Mouse (Mus musculus): Measurements from ENCODE around the gene Ppp2r1b. TPM values are rescaled to one million over a fixed set of nuclear protein-coding genes. Genes with fewer than 3 reads are reported as not detected.

The Ppp2r1b gene
- total and polyA plus RNA-seq, 2 experiments: 5.2 to 10.8 TPM

GRCm38 (mm10) chr9:50861119-50861839 lies 16.2 kb downstream of the Ppp2r1b start:
- DNase-seq (ENCODE audit: extremely low read depth, low read depth, low spot score): no peak
- Histone ChIP-seq H3K27ac (replicated peaks; ENCODE audit: insufficient read depth, low read depth, low read length) (no peak overlapping the region), H3K27me3 (ENCODE audit: control insufficient read depth, insufficient read depth, low read length) (no peaks in the 10 kb centered on the region), H3K36me3 (ENCODE audit: control insufficient read depth, insufficient read depth, low read length) (peaks cover 21% of the 10 kb centered on the region), H3K4me1 (ENCODE audit: control insufficient read depth, insufficient read depth, low read length) (no peaks in the 10 kb centered on the region), H3K79me2 (ENCODE audit: control insufficient read depth, insufficient read depth, low read length) (peaks cover 5% of the 10 kb centered on the region; the same call in 1 of the 2 replicates), H3K4me3 (ENCODE audit: insufficient read depth, low read depth, low read length) (no peak overlapping the region), H3K9ac (ENCODE audit: low read depth, low read length) (no peak overlapping the region)
- TF ChIP-seq CTCF (IDR thresholded peaks at IDR 0.05; ENCODE audit: low read depth, low read length) (no peak), POLR2A (IDR thresholded peaks at IDR 0.05; ENCODE audit: extremely low read depth, insufficient read depth, low read length) (no peak)
- 94% methylated on average over 18 of the region's 18 CpGs for WGBS

GRCm38 (mm10) chr9:50863824-50864223 lies 18.7 kb downstream of the Ppp2r1b start:
- Histone ChIP-seq H3K27me3 (ENCODE audit: control insufficient read depth, insufficient read depth, low read length) (no peaks in the 10 kb centered on the region), H3K79me2 (ENCODE audit: control insufficient read depth, insufficient read depth, low read length) (no peaks in the 10 kb centered on the region), H3K27ac (replicated peaks; ENCODE audit: insufficient read depth, low read depth, low read length) (no peak overlapping the region), H3K9ac (ENCODE audit: low read depth, low read length) (no peak overlapping the region), H3K36me3 (ENCODE audit: control insufficient read depth, insufficient read depth, low read length) (peaks cover 31% of the 10 kb centered on the region), H3K4me3 (ENCODE audit: insufficient read depth, low read depth, low read length) (no peak overlapping the region), H3K4me1 (ENCODE audit: control insufficient read depth, insufficient read depth, low read length) (no peaks in the 10 kb centered on the region)
- 80% methylated on average over 4 of the region's 4 CpGs for WGBS
- no peak for DNase-seq (ENCODE audit: extremely low read depth, low read depth, low spot score)
- TF ChIP-seq CTCF (IDR thresholded peaks at IDR 0.05; ENCODE audit: low read depth, low read length): no peak
- no peak for TF ChIP-seq POLR2A (IDR thresholded peaks at IDR 0.05; ENCODE audit: extremely low read depth, insufficient read depth, low read length)

GRCm38 (mm10) chr9:50864877-50865276 lies 19.8 kb downstream of the Ppp2r1b start:
- peaks cover 32% of the 10 kb centered on the region for H3K36me3 ChIP-seq (ENCODE audit: control insufficient read depth, insufficient read depth, low read length)
- no peaks in the 10 kb centered on the region for H3K27me3 ChIP-seq (ENCODE audit: control insufficient read depth, insufficient read depth, low read length)
- whole genome bisulfite sequencing: 90% methylated on average over 5 of the region's 5 CpGs
- H3K27ac ChIP-seq (replicated peaks; ENCODE audit: insufficient read depth, low read depth, low read length): no peak overlapping the region
- no peaks in the 10 kb centered on the region for H3K79me2 ChIP-seq (ENCODE audit: control insufficient read depth, insufficient read depth, low read length)
- H3K4me1 ChIP-seq (ENCODE audit: control insufficient read depth, insufficient read depth, low read length): no peaks in the 10 kb centered on the region
- no peak overlapping the region for H3K4me3 ChIP-seq (ENCODE audit: insufficient read depth, low read depth, low read length)
- H3K9ac ChIP-seq (ENCODE audit: low read depth, low read length): no peak overlapping the region
- no peak for DNase-seq (ENCODE audit: extremely low read depth, low read depth, low spot score)
- TF ChIP-seq POLR2A (IDR thresholded peaks at IDR 0.05; ENCODE audit: extremely low read depth, insufficient read depth, low read length): no peak

DNA sequence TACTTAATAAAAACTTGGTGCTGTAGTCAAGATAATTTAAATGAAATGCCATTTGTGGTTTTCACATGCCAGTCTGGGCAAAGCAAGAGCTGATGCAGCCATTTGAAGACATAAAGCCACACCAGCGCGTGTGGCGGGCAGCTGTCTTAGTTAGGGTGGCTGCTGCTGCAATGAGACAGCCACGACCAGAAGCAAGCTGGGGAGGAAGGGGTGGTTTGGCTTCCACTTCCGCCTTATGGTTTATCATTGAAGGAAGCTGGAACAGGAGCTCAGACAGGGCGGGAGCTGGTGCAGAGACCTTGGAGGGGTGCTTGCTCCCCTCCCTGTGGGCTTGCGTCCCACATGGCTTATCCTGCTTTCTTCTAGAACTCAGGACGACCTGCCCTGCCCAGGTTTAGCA lies 20.7 kb downstream of the Ppp2r1b start:
- DNase-seq (ENCODE audit: extremely low read depth, low read depth, low spot score): no peak
- TF ChIP-seq POLR2A (IDR thresholded peaks at IDR 0.05; ENCODE audit: extremely low read depth, insufficient read depth, low read length) (no peak), CTCF (IDR thresholded peaks at IDR 0.05; ENCODE audit: low read depth, low read length) (no peak)
- WGBS: 78% methylated on average over 8 of the region's 8 CpGs
- no peak overlapping the region for H3K27ac ChIP-seq (replicated peaks; ENCODE audit: insufficient read depth, low read depth, low read length)
- no peaks in the 10 kb centered on the region for H3K27me3 ChIP-seq (ENCODE audit: control insufficient read depth, insufficient read depth, low read length)
- H3K4me3 ChIP-seq (ENCODE audit: insufficient read depth, low read depth, low read length): no peak overlapping the region
- no peak overlapping the region for H3K9ac ChIP-seq (ENCODE audit: low read depth, low read length)
- H3K4me1 ChIP-seq (ENCODE audit: control insufficient read depth, insufficient read depth, low read length): no peaks in the 10 kb centered on the region
- peaks cover 38% of the 10 kb centered on the region for H3K36me3 ChIP-seq (ENCODE audit: control insufficient read depth, insufficient read depth, low read length)
- no peaks in the 10 kb centered on the region for H3K79me2 ChIP-seq (ENCODE audit: control insufficient read depth, insufficient read depth, low read length)

DNA sequence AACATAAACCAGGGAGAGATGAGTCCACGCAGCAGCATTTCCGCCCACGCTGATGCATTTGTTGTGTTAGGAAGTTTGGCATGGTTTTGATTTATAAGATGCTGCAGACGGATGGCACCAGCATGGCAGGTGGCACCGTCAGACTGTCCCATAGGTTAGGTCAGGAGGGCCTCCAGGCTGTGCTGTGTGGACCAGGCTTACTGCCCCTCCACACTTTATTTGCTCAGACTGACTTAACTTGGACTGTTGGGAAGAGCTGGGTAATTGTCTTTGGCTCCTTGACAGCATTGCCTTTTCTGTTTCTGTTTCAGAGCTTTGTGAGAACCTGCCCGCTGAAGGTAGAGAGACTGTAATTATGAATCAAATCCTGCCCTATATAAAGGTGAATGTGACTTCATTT lies 21.9 kb downstream of the Ppp2r1b start:
- H3K36me3 ChIP-seq (ENCODE audit: control insufficient read depth, insufficient read depth, low read length): peaks cover 38% of the 10 kb centered on the region
- H3K79me2 ChIP-seq (ENCODE audit: control insufficient read depth, insufficient read depth, low read length): no peaks in the 10 kb centered on the region
- no peaks in the 10 kb centered on the region for H3K27me3 ChIP-seq (ENCODE audit: control insufficient read depth, insufficient read depth, low read length)
- no peak overlapping the region for H3K27ac ChIP-seq (replicated peaks; ENCODE audit: insufficient read depth, low read depth, low read length)
- TF ChIP-seq CTCF (IDR thresholded peaks at IDR 0.05; ENCODE audit: low read depth, low read length) (no peak), POLR2A (IDR thresholded peaks at IDR 0.05; ENCODE audit: extremely low read depth, insufficient read depth, low read length) (no peak)
- WGBS: 95% methylated on average over 6 of the region's 6 CpGs
- DNase-seq (ENCODE audit: extremely low read depth, low read depth, low spot score): no peak
- no peak overlapping the region for H3K9ac ChIP-seq (ENCODE audit: low read depth, low read length)
- no peaks in the 10 kb centered on the region for H3K4me1 ChIP-seq (ENCODE audit: control insufficient read depth, insufficient read depth, low read length)
- H3K4me3 ChIP-seq (ENCODE audit: insufficient read depth, low read depth, low read length): no peak overlapping the region

DNA sequence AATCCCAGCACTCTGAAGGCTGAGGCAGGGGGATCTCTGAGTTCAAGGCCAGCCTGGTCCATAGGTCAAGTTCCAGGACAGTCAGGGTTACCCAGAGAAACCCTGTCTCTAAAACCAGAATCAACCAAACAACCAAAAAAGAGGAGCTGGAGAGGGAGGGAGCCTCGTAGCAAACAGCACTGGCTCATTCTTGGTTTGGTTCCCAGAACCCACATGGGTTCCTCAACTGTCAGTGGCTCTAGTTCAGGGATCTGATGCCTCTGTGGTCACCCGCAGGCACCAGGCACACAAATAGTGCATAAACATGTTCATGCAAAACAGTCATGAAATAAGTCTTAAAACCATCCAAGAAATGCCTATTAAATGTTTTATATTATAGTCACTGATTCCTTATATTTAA lies 23.1 kb downstream of the Ppp2r1b start:
- H3K4me3 ChIP-seq (ENCODE audit: insufficient read depth, low read depth, low read length): no peak overlapping the region
- no peak overlapping the region for H3K27ac ChIP-seq (replicated peaks; ENCODE audit: insufficient read depth, low read depth, low read length)
- no peaks in the 10 kb centered on the region for H3K4me1 ChIP-seq (ENCODE audit: control insufficient read depth, insufficient read depth, low read length)
- H3K9ac ChIP-seq (ENCODE audit: low read depth, low read length): no peak overlapping the region
- TF ChIP-seq POLR2A (IDR thresholded peaks at IDR 0.05; ENCODE audit: extremely low read depth, insufficient read depth, low read length) (no peak), CTCF (IDR thresholded peaks at IDR 0.05; ENCODE audit: low read depth, low read length) (no peak)
- peaks cover 31% of the 10 kb centered on the region for H3K36me3 ChIP-seq (ENCODE audit: control insufficient read depth, insufficient read depth, low read length)
- no peaks in the 10 kb centered on the region for H3K27me3 ChIP-seq (ENCODE audit: control insufficient read depth, insufficient read depth, low read length)
- DNase-seq (ENCODE audit: extremely low read depth, low read depth, low spot score): no peak
- WGBS: 75% methylated on average over 2 of the region's 2 CpGs
- H3K79me2 ChIP-seq (ENCODE audit: control insufficient read depth, insufficient read depth, low read length): no peaks in the 10 kb centered on the region

Measured in liver, adult 2 months (tissue).